Mouse (Mus musculus): ENCODE data around the gene Rtn4rl2.

Rtn4rl2 gene

DNA sequence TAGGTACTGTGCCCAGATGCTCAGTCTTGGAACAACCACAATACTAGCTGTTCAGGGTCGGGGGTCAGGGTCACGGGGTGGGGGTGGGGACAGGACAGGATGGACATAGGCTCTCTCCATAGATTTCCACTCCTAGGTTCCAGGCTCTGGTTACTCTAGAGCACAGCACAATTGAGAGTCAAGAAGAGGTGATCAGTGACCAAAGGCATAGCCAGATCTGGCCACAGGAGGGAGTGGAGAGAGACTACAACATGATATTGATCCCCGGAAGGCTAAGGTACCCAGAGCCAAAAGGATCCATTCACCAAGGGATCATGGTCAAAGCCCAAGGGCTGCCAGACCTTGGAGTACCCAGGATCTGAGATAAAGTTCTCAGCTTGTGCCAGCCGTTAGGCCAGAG, 1.9 kb downstream of the Rtn4rl2 start:
- no peak for DNase-seq

DNA sequence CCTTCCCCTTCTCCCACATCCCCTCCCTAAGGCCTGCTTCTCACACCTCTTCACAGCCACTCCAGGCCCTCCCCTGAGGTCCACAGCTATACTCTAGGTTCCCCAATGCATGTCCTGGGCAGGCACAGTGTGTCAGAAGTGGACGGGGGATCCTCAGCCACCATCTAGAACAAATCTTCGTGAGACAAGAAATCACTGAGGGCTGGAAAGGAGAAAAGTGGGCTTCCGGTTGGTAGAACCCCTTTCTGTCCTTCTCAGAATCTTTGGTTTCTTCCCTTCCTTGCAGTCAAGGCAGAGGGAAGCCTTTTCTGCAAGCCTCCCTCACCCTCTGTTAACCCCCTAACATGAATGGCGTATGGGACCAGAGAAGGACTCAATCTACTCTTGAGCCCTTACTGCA, 2.6 kb downstream of the Rtn4rl2 start:
- no peak for DNase-seq

DNA sequence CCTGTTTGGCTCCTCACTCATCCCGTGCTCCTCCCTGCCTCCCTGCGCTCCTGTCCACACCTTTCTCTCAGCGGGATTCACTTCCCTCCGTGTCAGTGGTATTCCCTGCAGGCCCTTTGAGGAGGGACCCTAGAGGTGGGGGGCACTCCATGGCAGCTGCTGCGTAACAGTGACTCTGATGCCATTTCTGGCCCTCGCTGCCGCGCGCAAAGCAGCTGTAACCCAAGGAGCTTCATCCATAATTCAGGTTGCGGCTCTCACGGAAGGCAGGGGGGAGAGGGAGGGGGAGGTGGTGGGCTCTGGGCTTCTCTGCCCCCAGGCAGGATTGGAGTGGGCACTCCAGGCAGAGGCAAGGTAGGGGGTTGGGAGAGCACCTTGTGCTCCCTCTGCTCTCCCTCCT, 3.0 kb downstream of the Rtn4rl2 start:
- no peak for DNase-seq

DNA sequence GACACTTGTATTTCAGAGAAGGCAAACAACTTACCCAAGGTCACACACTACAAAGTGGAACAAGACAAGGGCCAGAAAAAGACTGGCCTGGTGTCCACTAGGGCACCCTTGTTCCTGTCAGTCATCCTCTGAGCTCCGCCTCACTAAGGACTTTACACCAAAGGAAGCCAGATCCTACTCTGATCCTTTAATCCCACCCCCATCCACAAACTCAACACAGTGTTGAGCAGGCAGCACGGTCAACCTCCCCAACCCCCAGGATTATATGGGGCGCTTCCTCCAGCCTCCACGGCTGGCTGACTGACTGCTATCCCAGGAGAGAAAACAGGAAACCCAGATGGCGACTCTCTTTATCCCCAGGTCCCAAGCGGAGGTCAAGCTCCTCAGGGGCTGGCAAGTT, 3.4 kb downstream of the Rtn4rl2 start:
- no peak for DNase-seq

DNA sequence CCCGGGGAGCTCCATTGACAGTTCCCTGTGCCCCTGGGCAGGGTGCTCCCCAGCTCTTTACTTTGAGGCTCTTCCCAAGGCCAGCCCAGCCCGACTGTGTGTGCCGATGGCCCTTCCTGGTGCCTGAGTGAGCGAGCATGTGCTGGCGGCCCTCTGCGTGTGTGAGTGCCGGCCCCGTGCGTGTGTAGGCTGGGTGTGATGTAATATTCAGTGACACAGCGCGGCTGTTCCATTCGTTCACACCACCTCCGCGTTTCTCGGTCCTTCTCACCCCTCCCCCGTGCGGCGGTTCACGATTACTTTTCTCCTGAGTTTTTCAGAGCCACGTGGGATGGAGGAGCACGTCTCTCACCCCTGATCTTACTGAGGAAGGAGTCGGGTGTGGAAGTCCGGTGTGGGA, 3.9 kb downstream of the Rtn4rl2 start:
- peak; percentile 27 to 56 for DNase-seq

DNA sequence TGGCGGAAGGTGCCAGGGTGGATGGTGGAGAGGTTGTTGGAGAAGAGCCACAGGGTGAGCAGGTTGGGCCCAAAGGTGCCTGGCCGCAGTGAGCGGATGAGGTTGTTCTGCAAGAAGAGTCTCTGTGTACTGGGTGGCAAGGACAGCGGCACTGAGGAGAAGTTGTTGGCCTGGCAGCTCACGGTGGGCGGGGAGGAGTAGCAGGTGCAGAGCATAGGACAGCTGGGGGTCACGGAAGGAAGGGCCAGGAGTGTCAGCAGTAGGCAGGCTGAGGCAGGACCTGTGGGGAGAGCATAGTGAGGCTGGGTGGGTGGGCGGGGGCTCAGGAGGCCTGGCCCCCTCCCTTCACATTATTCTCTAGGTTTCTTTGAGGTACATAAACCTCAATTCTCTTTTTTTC, 5.9 kb downstream of the Rtn4rl2 start:
- DNase-seq = no peak

DNA sequence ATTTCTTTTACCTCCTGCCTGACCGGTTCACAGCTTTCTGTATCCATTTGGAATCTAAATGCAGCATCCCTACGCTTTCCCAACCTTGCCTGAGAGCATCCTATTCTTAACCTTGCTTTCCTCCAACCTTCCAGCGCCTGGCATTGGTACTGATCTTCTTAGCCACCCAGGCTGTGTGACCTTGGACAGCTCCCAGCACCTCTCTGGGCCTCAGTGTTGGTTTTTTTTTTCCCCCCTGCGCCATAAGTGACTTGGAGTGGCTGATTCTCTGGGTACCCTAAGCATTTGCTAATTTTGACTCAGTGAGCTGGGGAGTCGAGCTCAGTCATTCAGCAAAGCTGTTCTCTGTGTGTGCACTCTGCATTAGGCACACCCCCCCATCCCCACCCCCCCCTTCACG, 10.7 kb downstream of the Rtn4rl2 start:
- no peak for DNase-seq

DNA sequence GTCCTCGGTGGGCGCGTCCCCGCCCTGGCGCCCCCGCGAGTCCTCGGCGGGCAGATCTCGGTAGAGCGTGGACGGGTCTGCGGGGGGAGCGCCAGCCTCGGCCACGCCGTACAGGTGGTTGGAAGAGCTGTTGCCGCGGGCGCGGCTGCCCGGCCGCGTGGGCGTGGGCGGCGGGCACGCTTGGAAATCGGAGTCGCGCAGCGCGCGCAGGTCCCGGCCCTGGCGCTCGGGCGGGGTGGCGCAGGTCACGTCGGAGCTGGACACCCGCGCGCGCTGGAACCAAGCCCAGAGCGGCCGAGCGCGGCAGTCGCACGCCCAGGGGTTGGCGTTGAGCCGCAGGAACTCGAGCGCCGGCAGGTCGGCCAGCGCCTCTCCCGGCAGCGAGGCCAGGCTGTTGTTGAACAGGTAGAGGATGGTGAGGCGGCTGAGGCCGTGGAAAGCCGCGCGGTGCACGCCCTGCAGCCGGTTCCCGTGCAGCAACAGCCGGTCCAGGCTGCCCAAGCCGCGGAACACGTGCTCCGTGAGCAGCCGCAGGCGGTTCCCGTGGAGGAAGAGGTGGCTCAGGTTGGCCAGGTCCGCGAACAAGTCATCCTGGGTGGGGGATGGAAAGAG, 14.3 kb downstream of the Rtn4rl2 start:
- peak; percentile 63 to 79 for DNase-seq

DNA sequence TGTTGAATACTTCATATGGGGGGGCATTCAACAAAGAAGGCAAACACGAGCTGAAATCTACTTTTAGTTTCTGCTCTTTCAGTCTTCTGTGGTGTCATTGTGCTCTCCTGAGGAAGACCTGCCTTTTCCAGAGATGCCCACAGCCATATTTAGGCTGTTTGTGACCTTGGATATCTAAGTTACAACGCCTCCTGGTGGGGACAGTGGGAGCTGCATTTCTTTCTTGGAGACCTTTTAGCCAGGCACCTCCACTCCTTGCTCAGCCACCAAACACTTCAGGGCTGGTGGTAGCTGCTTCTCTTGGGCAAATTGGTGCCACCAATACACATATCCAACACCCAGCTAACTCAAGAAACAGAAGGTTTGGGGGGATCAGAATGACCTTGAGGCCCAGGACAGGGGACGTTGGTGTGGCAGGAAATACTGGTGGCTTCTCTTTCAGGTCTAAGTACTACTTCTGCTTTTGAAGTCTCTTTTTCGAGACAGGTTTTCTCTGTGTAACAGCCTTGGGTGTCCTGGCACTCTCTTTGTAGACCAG, 15.8 kb downstream of the Rtn4rl2 start:
- peak in 1 of 2 experiments; percentile 33 for DNase-seq

DNA sequence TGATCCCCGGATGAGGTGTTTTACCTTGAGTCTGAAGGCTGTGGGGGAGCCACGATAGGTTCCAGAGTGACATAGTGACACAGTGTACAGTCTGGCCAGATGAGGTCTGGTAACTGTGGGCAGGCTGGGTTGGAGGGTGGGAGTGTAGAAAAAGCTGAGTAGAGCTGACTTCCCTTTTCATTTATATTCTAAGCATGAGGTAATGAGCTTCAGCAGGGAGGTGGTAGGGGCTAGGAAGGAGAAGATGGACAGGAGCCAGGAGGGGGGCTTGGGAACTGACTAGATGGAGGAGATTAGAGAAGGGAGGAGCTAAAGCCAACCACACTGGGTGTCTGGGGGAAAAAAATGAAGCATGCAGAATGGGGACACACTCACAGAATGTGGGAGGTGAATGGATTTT, 17.5 kb downstream of the Rtn4rl2 start:
- DNase-seq = no peak

DNA sequence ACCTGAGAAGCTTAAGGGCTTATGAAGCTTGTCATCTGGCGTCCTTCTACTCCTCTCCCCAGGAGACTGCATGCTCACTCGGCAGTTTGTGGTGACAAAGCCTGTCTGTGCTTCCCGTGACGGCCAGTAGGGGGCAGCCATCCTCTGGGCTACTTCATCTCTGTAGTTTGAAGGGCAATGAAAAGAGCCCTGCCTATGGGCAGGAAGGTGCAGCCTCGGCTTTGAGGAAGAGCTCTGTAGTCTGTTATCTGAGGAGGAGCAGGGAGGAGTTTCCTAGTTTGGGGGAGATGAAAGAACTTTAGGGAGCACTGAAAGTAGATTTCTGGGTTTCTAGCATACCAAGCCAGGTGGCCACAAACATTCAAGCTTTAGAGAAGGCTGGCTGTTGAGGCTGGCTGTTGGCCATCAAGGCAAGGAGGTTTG, 18.0 kb downstream of the Rtn4rl2 start:
- peak; percentile 71 to 83 for DNase-seq

DNA sequence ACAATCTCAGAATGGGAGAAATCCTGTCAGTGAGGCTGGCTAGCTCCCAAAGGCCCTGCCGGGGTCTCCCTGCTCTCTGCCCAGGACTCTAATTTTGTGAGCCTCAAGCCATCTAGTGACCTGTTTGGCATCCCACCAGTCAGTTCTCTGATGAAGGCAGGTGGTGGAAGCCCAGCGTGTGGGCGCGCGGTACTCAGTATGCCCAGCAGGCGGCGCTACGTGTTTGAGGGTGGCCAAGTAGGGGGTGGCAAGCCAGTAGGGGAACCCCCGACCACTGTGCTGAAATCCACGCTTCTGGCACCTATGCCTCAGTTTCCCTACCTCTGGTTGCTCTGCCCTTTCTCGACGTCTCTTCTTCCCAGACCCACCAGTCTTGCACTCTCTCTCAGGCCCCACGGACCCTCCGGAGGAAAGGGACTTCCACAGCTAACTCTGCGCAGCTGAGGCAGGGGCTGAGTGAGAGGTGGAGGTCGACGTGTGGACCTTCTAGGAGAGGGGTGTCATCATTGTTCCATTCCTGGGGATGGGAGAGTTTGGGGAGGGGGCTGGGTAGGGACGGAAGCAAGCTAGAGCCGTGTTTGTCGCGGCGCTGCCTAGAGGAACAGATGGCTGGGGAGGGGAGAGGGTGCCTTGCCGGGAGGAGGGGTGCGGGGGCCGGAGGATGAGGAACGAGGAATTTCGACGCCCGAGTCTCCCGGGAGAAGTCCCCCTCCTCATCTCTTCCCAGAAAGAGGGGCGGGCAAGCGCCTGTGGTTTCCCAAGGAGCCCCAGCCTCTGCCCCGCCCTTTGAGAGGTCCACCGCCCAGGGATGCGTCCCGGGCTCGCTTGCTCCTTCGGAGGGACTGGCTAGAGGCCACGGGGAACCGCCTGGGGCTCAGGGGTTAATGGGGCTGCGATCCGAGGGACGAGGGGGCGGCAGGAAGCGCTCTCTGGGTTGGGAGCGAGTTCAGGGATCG, 20.6 kb downstream of the Rtn4rl2 start:
- DNase-seq = peak; percentile 53 to 70

DNA sequence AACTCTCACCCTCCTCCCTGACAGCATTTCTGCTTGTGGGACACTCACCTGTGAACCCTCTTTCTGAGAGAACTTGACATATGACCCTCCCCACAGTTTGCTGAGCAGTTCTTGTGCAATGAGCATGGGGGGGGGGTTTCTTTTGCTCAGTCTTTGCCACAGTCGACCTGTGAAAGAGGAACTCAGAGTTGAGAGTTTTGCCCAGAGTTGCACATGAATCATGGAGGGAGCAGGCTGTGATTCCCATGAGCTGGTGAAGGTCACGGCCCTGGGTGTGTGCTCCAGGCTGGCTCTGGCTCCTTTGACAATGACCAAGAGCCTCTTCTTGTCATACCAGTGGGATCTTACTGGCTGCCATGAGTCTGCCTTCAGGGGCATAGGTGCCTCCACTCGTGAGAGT, 24.3 kb downstream of the Rtn4rl2 start:
- no peak for DNase-seq

DNA sequence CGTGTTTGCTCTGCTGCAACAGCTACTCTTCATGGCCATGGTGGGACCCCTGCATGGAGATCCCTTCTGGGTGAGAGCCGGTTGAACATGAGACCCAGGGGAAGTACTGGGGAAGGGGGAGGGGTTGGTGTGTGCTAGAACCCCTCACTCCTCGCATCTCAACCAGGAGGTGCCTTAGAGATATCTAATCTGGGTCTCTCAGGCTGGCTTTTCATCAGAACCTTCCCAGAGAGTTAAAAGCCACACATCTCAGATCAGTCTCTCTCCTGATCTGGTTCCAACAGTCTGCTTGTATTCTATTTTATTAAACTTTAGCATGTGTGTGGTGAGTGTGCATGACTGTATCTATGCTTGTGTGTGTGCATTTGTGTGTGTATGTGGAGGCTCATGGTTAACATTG, 25.1 kb downstream of the Rtn4rl2 start:
- DNase-seq = no peak

DNA sequence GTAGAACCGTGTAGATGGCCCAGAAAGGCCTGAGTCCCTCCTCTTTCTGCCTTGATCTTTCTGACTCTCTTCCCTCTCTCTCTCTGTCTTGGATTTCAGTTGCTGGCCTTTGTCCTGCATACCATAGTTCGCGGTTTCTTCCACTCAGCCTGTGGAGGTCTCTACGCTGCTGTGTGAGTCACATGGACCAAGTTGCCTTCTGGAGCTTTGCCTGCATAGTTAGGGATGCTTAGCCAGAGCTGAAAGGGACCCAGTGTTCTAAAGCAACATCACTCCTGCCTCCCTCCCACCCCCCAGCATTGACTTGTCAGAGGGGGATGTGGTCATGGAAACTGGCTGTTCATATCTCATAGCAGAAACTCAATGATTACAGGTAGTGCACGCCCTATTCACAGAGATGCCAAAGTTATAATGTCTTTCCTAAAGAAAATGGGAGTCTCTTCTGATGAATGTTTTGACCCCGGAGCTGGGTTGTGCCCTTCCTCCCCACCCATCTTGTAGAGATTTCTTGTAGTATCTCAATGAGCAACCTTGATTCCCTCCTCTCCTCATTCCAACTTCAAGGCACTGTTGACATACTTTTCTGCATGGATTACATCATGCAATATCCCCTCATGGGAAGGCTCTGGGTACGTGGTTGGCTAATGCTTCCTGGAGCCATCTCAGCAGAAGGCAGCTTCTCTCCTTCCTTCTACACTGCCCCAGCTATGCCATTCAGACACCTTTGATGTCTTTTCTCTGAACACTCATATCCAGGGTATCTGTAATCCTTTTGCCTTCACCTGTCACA, 26.3 kb downstream of the Rtn4rl2 start:
- no peak for DNase-seq

DNA sequence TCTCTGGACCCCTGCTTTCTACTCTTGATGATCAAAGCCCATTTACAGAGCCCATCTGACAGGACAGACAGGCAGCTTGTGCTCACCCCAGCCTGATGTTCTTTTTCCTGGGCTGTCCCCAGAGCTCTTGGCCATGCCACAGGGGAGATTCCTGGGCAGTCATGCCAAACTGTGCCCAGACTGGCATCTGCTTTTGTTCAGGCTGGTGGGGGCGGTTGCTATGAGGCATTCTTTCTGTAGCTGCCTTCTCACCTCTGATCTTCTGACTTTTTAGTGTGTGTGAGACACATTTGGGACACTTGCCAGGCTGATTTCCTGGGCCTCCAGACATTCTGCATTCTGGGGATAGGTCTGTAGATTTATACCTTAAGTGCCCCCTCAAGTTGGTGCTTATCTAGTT, 28.0 kb downstream of the Rtn4rl2 start:
- no peak for DNase-seq

DNA sequence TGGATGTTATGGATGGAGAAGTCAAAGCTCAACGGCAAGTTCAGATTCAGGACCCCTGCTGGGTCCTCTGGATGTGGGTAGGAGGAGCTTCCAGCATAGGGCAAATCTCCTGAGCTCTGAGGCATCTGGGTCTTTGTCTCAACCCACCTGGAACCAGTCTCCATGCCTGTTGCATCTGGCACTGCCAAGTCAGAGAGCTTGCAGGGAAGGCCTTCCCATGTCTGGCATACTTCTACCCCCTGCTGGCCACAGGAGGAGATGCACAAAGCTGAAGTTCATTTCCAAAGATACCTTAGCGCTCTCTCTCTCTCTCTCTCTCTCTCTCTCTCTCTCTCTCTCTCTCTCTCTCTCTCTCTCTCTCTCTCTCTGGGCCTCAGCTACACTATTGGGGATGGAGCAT, 30.8 kb downstream of the Rtn4rl2 start:
- peak; percentile 60 to 61 for DNase-seq

DNA sequence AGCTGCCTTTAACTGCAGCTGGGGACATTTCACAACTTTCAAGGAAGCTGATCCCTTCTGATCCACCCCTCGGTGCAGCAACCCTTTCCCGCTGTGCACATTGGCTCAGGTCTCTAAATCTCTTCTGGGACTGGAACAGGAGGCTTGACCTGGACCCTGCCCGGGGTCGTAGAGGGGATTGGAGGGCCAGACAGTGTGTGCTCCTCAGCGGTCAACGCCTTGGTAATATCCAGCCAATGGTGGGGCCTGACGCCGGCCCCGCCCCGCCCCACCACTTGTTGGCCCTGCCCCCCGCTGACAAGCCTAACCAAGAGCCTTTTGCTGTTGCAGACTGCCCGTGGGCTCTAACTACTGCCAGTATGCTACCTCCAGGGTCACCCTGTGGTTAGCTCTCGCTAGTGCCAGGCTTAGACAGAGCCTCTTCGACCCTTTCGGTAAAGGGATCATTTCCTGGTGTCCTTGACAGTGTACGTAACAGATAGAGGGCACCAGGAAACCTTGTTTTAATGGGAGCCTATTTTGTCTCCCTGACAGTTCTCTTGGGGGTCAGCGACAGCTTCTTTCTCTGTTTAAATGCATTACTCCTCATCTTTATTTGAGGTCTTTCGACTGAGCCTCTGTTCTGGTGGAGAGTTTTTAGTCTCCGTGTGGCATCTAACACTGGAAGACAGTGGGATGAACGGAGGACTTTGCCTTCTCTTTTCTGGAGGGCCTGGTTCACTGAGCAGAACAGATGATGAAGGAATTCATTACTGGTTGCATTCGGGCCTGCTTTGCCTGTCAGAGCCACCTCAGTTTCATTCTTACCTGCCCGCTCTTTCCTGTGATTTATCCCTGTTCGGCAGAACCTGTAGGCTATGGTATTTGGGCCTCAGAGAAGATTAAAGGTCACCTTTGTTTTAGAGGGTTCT, 35.1 kb downstream of the Rtn4rl2 start:
- peak; percentile 60 to 84 for DNase-seq

DNA sequence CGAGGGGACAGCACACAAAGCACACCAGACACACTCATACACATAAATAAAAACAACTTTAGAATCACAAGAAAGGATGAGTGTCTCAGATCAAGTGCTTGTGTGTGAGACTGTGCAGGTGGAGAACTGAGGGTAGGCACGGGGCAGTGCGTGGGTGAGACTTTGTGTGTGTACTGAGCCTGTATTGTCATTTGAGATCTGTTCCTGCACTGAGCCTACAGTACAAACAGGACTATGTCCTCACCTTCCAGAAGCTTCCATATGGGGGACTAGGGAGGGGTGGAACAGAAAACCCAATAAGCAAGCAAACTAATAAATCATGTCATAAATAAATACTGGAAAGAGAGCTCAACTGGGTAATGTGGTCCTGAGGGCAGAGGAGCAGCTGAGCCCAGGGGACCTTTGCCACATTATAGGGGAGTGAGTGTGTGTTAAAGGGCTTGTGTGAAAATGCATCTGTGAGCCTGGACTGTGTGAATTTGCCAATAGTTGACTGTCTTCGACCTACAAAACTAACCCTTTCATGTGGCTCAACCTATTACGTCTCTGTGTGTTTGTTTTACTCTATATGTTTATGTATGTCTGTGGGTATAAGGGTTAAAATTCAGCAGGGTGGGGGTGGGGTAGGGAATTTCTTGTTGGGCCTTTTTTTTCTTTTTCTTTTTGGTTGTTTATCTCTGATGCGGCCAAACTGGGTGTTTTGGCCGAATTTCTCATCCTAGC, 35.9 kb downstream of the Rtn4rl2 start:
- no peak for DNase-seq

DNA sequence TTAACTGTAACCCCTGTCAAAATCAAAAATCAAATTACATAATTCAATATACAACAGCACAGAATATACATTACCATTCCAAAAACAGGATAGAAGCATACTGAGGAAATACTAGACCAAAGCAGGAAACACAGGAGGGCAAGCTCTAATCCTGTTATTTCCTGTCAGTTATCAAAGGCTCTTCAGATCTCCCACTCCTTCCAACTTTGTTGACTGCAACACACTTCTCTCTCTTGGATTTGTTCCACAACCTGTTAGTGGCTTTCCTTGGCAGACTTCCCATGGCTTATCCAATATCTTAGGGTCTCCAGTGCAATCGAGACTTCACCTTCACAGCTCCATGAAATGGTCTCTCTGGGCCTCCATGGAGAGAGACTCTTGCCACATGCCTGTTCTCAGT, 41.3 kb downstream of the Rtn4rl2 start:
- no peak for DNase-seq

DNA sequence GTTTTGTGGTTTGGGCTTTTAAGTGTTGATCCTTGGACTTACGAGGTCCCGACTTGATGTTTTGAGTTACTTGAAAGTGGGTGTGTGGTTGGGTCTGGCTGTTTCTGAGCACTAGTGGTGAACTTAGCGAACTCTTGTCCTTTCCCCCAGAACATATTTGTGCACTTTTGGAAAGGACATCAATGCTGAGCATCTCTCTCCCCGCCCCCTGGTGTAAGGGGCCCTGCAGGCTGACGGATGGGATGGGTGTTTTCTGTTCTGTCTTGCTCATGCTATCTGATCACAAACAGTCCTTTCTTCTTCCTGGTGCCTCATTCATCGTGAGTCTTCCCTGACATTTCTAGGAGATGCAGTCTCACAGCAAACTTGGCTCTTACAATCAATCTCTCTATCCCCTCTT, 42.9 kb downstream of the Rtn4rl2 start:
- no peak for DNase-seq
